Mouse (Mus musculus) limb, embryonic 14.5 days (tissue): Measurements from ENCODE around the gene Sall2. TPM values are rescaled to one million over a fixed set of nuclear protein-coding genes. Genes with fewer than 3 reads are reported as not detected.

Experiments
- ATAC-seq: fragments of 200-750 bp; cut with Nextera tagmentation; 2 replicates; pipeline ENCODE4 v1.8.0; 2017; ENCODE audit warnings: low read depth, moderate number of reproducible peaks, moderate TSS enrichment; ENCODE audit not compliant: low FRiP score
- DNase-seq: peaks from one replicate; pipeline ENCODE4 v3.0.0-alpha.2; 2015; ENCODE audit warnings: low spot score
- H3K27ac ChIP-seq: fragments of 300-500 bp; sonication (generic); replicated peaks from 2 replicates; pipeline ENCODE4 v1.5.1; 2014; ENCODE audit warnings: low read depth, mild to moderate bottlenecking, low read length, moderate library complexity, mixed read lengths
- H3K27me3 ChIP-seq: fragments of 300-500 bp; sonication (generic); 2 replicates; pipeline ENCODE4 v1.6.1; 2014; ENCODE audit warnings: low read length, mixed read lengths; ENCODE audit not compliant: control insufficient read depth, insufficient read depth
- H3K36me3 ChIP-seq: fragments of 300-500 bp; sonication (generic); 2 replicates; pipeline ENCODE4 v1.6.1; 2014; ENCODE audit warnings: mild to moderate bottlenecking, low read length, moderate library complexity, mixed read lengths; ENCODE audit not compliant: control insufficient read depth, insufficient read depth
- H3K4me1 ChIP-seq: fragments of 300-500 bp; sonication (generic); 2 replicates; pipeline ENCODE4 v1.6.1; 2014; ENCODE audit warnings: antibody characterized with exemption, low read length, mixed read lengths; ENCODE audit not compliant: control insufficient read depth, insufficient read depth
- H3K4me2 ChIP-seq: fragments of 300-500 bp; sonication (generic); replicated peaks from 2 replicates; pipeline ENCODE4 v1.6.1; 2014; ENCODE audit warnings: low read depth, mild to moderate bottlenecking, low read length, moderate library complexity; ENCODE audit not compliant: severe bottlenecking
- H3K4me3 ChIP-seq: fragments of 300-500 bp; sonication (generic); replicated peaks from 2 replicates; pipeline ENCODE4 v1.5.1; 2014; ENCODE audit warnings: low read length
- H3K9ac ChIP-seq: fragments of 300-500 bp; sonication (generic); 2 replicates; pipeline ENCODE4 v1.6.1; 2014; ENCODE audit warnings: mild to moderate bottlenecking, low read depth, low read length, moderate library complexity; ENCODE audit not compliant: severe bottlenecking
- H3K9me3 ChIP-seq: fragments of 300-500 bp; sonication (generic); 2 replicates; pipeline ENCODE4 v1.6.1; 2016; ENCODE audit warnings: low read length; ENCODE audit not compliant: control insufficient read depth
- POLR2A ChIP-seq: fragments of 200-500 bp; IDR thresholded peaks from 2 replicates; pipeline ENCODE4 v1.8.0; 2012; ENCODE audit warnings: inconsistent platforms, mild to moderate bottlenecking, moderate library complexity, borderline replicate concordance; ENCODE audit not compliant: insufficient read depth, insufficient read length; ENCODE audit errors: extremely low read depth
- WGBS: fragments of 180-500 bp; shearing (Covaris S2); extraction: QIAGEN DNeasy Blood & Tissue Kit; methylation state at CpG from one replicate; pipeline ENCODE4 v1.1.7; 2014; 5-methylcytosine and 5-hydroxymethylcytosine counted together
- polyA plus RNA-seq, 2 experiments: library from polyadenylated mRNA; depleted of rRNA in 1 of 2; stranded (reverse) in 1 of 2; unstranded in 1 of 2; fragments of >200 nt; fragmentation: Nextera tagmentation in 1 of 2; extraction: Ambion mirVana in 1 of 2; gene quantifications; 2 replicates each; pipeline versions ENCODE4 v1.2.1 to v1.2.3; 2012 to 2014

Sall2 gene
- polyA plus RNA-seq, 2 experiments: 18.9 to 26.4 TPM

- DNase-seq: peak; percentile 82
- no peak overlapping the region for H3K9ac ChIP-seq
- H3K27me3 ChIP-seq: no peaks in the 10 kb centered on the region
- ATAC-seq: peak; percentile 27; the same call in 1 of the 2 replicates
- no peak for TF ChIP-seq POLR2A
- peaks cover 85% of the 10 kb centered on the region for H3K36me3 ChIP-seq
- no peak overlapping the region for H3K27ac ChIP-seq
- H3K4me3 ChIP-seq: no peak overlapping the region
- 70% methylated on average over 6 of the region's 6 CpGs for WGBS
- no peaks in the 10 kb centered on the region for H3K4me1 ChIP-seq
- H3K4me2 ChIP-seq: no peak overlapping the region
- no peaks in the 10 kb centered on the region for H3K9me3 ChIP-seq
These were observed 32.9 kb downstream of the Sall2 start for GRCm38 (mm10) chr14:52295558-52296264.

DNA sequence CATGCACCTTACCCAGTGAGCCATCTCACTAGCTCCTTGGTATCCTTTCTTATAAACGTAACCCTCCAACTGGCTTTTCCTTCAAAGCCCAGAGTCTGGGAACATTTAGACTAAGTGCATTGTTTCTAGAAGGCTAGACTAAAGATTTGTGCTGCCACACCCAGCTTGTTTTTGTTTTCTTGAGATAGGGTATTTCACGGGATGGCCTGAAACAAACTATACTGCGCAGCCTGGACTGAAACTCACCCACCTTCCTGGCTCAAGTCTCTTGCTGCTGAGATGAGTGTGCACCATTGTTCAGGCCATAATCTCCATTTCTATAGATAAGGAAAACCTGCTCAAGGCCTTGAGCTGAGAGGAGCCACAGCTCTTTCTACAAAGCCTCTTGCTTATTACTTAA is 44.4 kb downstream of the Sall2 start:
- no peak for DNase-seq
- no peak overlapping the region for H3K4me2 ChIP-seq
- no peak overlapping the region for H3K9ac ChIP-seq
- 94% methylated on average over 3 of the region's 3 CpGs for WGBS
- no peak overlapping the region for H3K27ac ChIP-seq
- peaks cover 8% of the 10 kb centered on the region for H3K4me1 ChIP-seq
- TF ChIP-seq POLR2A: no peak
- H3K36me3 ChIP-seq: peaks cover 34% of the 10 kb centered on the region
- H3K9me3 ChIP-seq: no peaks in the 10 kb centered on the region
- no peak for ATAC-seq
- H3K4me3 ChIP-seq: no peak overlapping the region
- no peaks in the 10 kb centered on the region for H3K27me3 ChIP-seq

- H3K4me1 ChIP-seq: peaks cover 8% of the 10 kb centered on the region
- no peak for ATAC-seq
- no peak overlapping the region for H3K9ac ChIP-seq
- H3K9me3 ChIP-seq: no peaks in the 10 kb centered on the region
- TF ChIP-seq POLR2A: no peak
- H3K27me3 ChIP-seq: no peaks in the 10 kb centered on the region
- WGBS: 95% methylated on average over 5 of the region's 5 CpGs
- H3K4me2 ChIP-seq: no peak overlapping the region
- H3K4me3 ChIP-seq: no peak overlapping the region
- DNase-seq: no peak
- H3K36me3 ChIP-seq: peaks cover 29% of the 10 kb centered on the region
- no peak overlapping the region for H3K27ac ChIP-seq
These were observed 44.9 kb downstream of the Sall2 start for GRCm38 (mm10) chr14:52283629-52284028.

DNA sequence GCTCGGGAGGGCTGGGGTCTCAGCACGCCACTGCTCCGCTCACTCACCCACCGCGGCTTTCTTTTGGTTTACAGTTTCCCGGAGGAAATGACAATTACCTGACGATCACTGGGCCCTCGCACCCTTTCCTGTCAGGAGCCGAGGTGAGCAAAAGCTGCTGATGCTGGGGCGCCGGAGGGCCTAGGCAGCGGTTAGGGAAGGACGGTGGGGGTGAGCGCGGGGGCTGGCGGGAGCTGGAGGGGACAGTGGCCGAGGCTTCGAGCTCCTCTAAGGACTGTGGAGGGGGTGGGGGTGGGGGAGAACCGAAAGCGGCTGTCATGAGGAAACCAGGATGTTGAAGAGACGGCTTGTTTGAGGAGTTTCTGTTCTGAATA is 48.8 kb downstream of the Sall2 start:
- peak overlapping the region; percentile 80 for H3K27ac ChIP-seq
- H3K4me2 ChIP-seq: peak overlapping the region; percentile 58
- WGBS: under 1% methylated on average over 21 of the region's 21 CpGs
- ATAC-seq (no peak), DNase-seq (peak; percentile 10)
- H3K9ac ChIP-seq: peak overlapping the region; percentile 86
- H3K9me3 ChIP-seq: no peaks in the 10 kb centered on the region
- H3K36me3 ChIP-seq: peaks cover 4% of the 10 kb centered on the region; the same call in 1 of the 2 replicates
- no peak for TF ChIP-seq POLR2A
- H3K27me3 ChIP-seq: no peaks in the 10 kb centered on the region
- peaks cover 12% of the 10 kb centered on the region for H3K4me1 ChIP-seq
- H3K4me3 ChIP-seq: peak overlapping the region; percentile 97

GRCm38 (mm10) chr14:52278932-52279746 is 49.4 kb downstream of the Sall2 start, which contains the start of the genes Tox4 and Rab2b:
Gene Tox4 (plus strand): TSS chr14:52279146.
Gene Rab2b (minus strand): TSS chr14:52279545.
- under 1% methylated on average over 53 of the region's 66 CpGs for WGBS
- ATAC-seq: peak; percentile 97
- Histone ChIP-seq H3K4me1 (peaks cover 12% of the 10 kb centered on the region), H3K9ac (peak within 1 kb of the TSS; percentile 86), H3K4me2 (peak within 1 kb of the TSS; percentile 60), H3K27ac (peak within 1 kb of the TSS; percentile 80), H3K4me3 (peak within 1 kb of the TSS; percentile 97), H3K27me3 (no peaks in the 10 kb centered on the region), H3K9me3 (no peaks in the 10 kb centered on the region), H3K36me3 (peaks cover 9% of the 10 kb centered on the region; the same call in 1 of the 2 replicates)
- peak; percentile 98 for DNase-seq
- peak; percentile 93; the same call in 1 of the 2 replicates for TF ChIP-seq POLR2A
